In the genomic region with DNA sequence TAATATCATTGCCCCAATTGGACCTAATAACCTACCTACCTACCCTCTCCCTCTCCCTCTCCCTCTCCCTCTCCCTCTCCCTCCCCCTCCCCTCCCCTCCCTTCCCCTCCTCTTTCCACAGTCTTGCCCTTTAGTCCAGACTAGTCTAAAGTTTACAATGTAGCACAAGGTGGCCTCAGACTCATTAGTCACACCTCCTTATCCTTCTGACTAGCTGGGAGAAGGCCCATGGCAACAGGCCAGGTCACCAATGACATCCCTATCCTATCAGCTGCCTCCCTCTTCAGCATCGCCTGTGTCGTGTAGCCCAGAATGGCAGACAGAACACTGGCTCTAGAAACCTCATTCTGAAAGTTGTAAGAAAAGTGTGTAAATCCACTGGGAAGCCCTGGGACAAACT, we compare ENCODE assay signal across 12 mouse cellular contexts. TPM values are rescaled to one million over a fixed set of nuclear protein-coding genes. Genes with fewer than 3 reads are reported as not detected.
A peak's percentile ranks its signal among the peaks of the same experiment; 100 is the strongest.
DNase-seq lines count a peak whose midpoint lies in the region; ATAC-seq and TF ChIP-seq lines count a peak whose summit lies in the region.
"Had no signal": no experiment of that assay in that cellular context is flagged by ENCODE, and none has a peak within 500 bp of the region (broad histone marks: within the 10 kb centered on the region; RNA-seq: fewer than 3 reads in every experiment).

No protein-coding gene starts in this region.

- DNase-seq in heart, postnatal 4 days = peak; percentile 40
- no peak for DNase-seq in midbrain, embryonic 11.5 days (ENCODE audit: low spot score, missing footprints)
- no peak for DNase-seq in midbrain, embryonic 10.5 days (ENCODE audit: low spot score)
- DNase-seq in R1 (ENCODE audit: low read depth, low spot score) = peak; percentile 16
- peak; percentile 27 for DNase-seq in forebrain, postnatal 0 days
- DNase-seq in gastrocnemius, adult 8-10 months (ENCODE audit: low spot score in 2 of 2) = no peak
- no peak for DNase-seq in layer of hippocampus, postnatal 25 days (ENCODE audit: extremely low spot score in 1 of 2, low spot score in 1 of 2)

- no peaks in the 10 kb centered on the region for H3K4me1 ChIP-seq in heart, embryonic 11.5 days (ENCODE audit: control insufficient read depth, insufficient read depth, low read length)
- no peaks in the 10 kb centered on the region for H3K4me1 ChIP-seq in midbrain, embryonic 11.5 days (ENCODE audit: control insufficient read depth, insufficient read depth, low read length)
- H3K4me1 ChIP-seq in midbrain, embryonic 10.5 days = no peaks in the 10 kb centered on the region
- H3K4me1 ChIP-seq in forebrain, postnatal 0 days (ENCODE audit: insufficient read depth) = no peaks in the 10 kb centered on the region
- H3K4me1 ChIP-seq: limb, embryonic 10.5 days; liver, embryonic 15.5 days had no signal

- no peaks in the 10 kb centered on the region for H3K36me3 ChIP-seq in heart, embryonic 11.5 days (ENCODE audit: control insufficient read depth, insufficient read depth, low read length)
- no peaks in the 10 kb centered on the region for H3K36me3 ChIP-seq in midbrain, embryonic 11.5 days (ENCODE audit: control insufficient read depth, insufficient read depth, low read length)
- no peaks in the 10 kb centered on the region for H3K36me3 ChIP-seq in midbrain, embryonic 10.5 days
- no peaks in the 10 kb centered on the region for H3K36me3 ChIP-seq in forebrain, postnatal 0 days (ENCODE audit: insufficient read depth)
- H3K36me3 ChIP-seq: limb, embryonic 10.5 days; liver, embryonic 15.5 days had no signal

- no peak for TF ChIP-seq CTCF in forebrain, postnatal 0 days (IDR thresholded peaks at IDR 0.05; ENCODE audit: low read depth)

- no peaks in the 10 kb centered on the region for H3K27me3 ChIP-seq in heart, embryonic 11.5 days (ENCODE audit: control insufficient read depth, insufficient read depth, low read length)
- H3K27me3 ChIP-seq in midbrain, embryonic 11.5 days (ENCODE audit: control insufficient read depth, insufficient read depth, low read length) = no peaks in the 10 kb centered on the region
- H3K27me3 ChIP-seq in midbrain, embryonic 10.5 days (ENCODE audit: low read depth, poor library complexity, severe bottlenecking) = no peaks in the 10 kb centered on the region; the same call in 1 of the 2 replicates
- no peaks in the 10 kb centered on the region for H3K27me3 ChIP-seq in forebrain, postnatal 0 days (ENCODE audit: insufficient read depth, low read length)
- H3K27me3 ChIP-seq: liver, embryonic 15.5 days had no signal

- H3K9me3 ChIP-seq in heart, embryonic 11.5 days (replicated peaks; ENCODE audit: control insufficient read depth, low read length) = no peaks in the 10 kb centered on the region
- H3K9me3 ChIP-seq in midbrain, embryonic 11.5 days (ENCODE audit: control insufficient read depth, low read length) = no peaks in the 10 kb centered on the region
- H3K9me3 ChIP-seq in midbrain, embryonic 10.5 days (replicated peaks) = no peaks in the 10 kb centered on the region
- H3K9me3 ChIP-seq in forebrain, postnatal 0 days (ENCODE audit: low read length) = no peaks in the 10 kb centered on the region
- H3K9me3 ChIP-seq: limb, embryonic 10.5 days; liver, embryonic 15.5 days had no signal

- H3K4me3 ChIP-seq in heart, embryonic 11.5 days (ENCODE audit: low read depth, low read length) = no peak overlapping the region
- no peak overlapping the region for H3K4me3 ChIP-seq in midbrain, embryonic 11.5 days (ENCODE audit: low read depth, low read length)
- no peak overlapping the region for H3K4me3 ChIP-seq in midbrain, embryonic 10.5 days
- no peak overlapping the region for H3K4me3 ChIP-seq in forebrain, postnatal 0 days (ENCODE audit: low read depth, low read length)
- H3K4me3 ChIP-seq: erythroblast, embryonic 14.5 days; limb, embryonic 10.5 days; liver, embryonic 15.5 days had no signal

- no peak overlapping the region for H3K9ac ChIP-seq in heart, embryonic 11.5 days (ENCODE audit: low read depth, low read length)
- no peak overlapping the region for H3K9ac ChIP-seq in midbrain, embryonic 11.5 days (ENCODE audit: low read length)
- no peak overlapping the region for H3K9ac ChIP-seq in forebrain, postnatal 0 days
- H3K9ac ChIP-seq: liver, embryonic 15.5 days had no signal

- WGBS in heart, embryonic 11.5 days (ENCODE audit: insufficient replicate concordance) = 40% methylated on average over 2 of the region's 2 CpGs
- 82% methylated on average over 2 of the region's 2 CpGs for WGBS in midbrain, embryonic 11.5 days
- 74% methylated on average over 2 of the region's 2 CpGs for WGBS in midbrain, embryonic 10.5 days
- WGBS in forebrain, postnatal 0 days = 39% methylated on average over 2 of the region's 2 CpGs

- no peak overlapping the region for H3K4me2 ChIP-seq in heart, embryonic 11.5 days
- H3K4me2 ChIP-seq in midbrain, embryonic 11.5 days = no peak overlapping the region
- no peak overlapping the region for H3K4me2 ChIP-seq in forebrain, postnatal 0 days (ENCODE audit: low read depth)
- H3K4me2 ChIP-seq: liver, embryonic 15.5 days had no signal

- ATAC-seq in heart, embryonic 11.5 days (replicated peaks; ENCODE audit: insufficient number of reproducible peaks, low FRiP score, low TSS enrichment) = no peak
- ATAC-seq in midbrain, embryonic 11.5 days (ENCODE audit: low FRiP score) = peak; percentile 30; the same call in 1 of the 2 replicates
- ATAC-seq in forebrain, postnatal 0 days = no peak

- H3K27ac ChIP-seq in heart, embryonic 11.5 days (ENCODE audit: low read depth, low read length) = no peak overlapping the region
- no peak overlapping the region for H3K27ac ChIP-seq in midbrain, embryonic 11.5 days (ENCODE audit: low read depth, low read length)
- H3K27ac ChIP-seq in midbrain, embryonic 10.5 days (replicated peaks) = no peak overlapping the region
- no peak overlapping the region for H3K27ac ChIP-seq in forebrain, postnatal 0 days (ENCODE audit: low read depth, low read length)
- H3K27ac ChIP-seq: limb, embryonic 10.5 days; liver, embryonic 15.5 days had no signal

RNA-seq across cellular contexts. Expression of a gene that starts 58.7 kb away (rescaled TPM):
- total RNA-seq in heart, postnatal 4 days (2021) = under 1 TPM in 1 of 2 experiments, not detected in 1; 0.05 TPM
- polyA plus RNA-seq in heart, embryonic 11.5 days (2014; fragmentation: Nextera tagmentation; extraction: Ambion mirVana) = 0.49 and 0.52 TPM in 2 replicates
- polyA plus RNA-seq in midbrain, embryonic 11.5 days (2014; fragmentation: Nextera tagmentation; extraction: Ambion mirVana) = 6.5 and 7.0 TPM in 2 replicates
- 1.8 and 3.6 TPM in 2 replicates for polyA plus RNA-seq in midbrain, embryonic 10.5 days (2016; fragmentation: Nextera tagmentation; extraction: Ambion mirVana)
- total RNA-seq in forebrain, postnatal 0 days (2014; rRNA removed) = 114 TPM in 2 replicates
- 95.2 and 102 TPM in 2 replicates for polyA plus RNA-seq in forebrain, postnatal 0 days (2015; fragmentation: Nextera tagmentation; extraction: Ambion mirVana)
- not detected for total RNA-seq in gastrocnemius, adult 8-10 months (2022)
- 10 to 100 TPM; 62.5 to 67.0 TPM for total RNA-seq in layer of hippocampus, postnatal 25 days (2021)
- total RNA-seq: megakaryocyte progenitor cell, adult 5-6 weeks had no signal
- polyA plus RNA-seq: erythroblast, embryonic 14.5 days had no signal

Comparison
In these comparisons a context has a peak if more than half of its experiments do, and no peak if none do; other contexts are left out.
1. DNase-seq: peak in heart, postnatal 4 days (single experiment), R1 (single experiment) and forebrain, postnatal 0 days (single experiment); none in midbrain, embryonic 11.5 days (single experiment), midbrain, embryonic 10.5 days (single experiment), gastrocnemius, adult 8-10 months (0 of 2) and layer of hippocampus, postnatal 25 days (0 of 2).
2. RNA of a gene that starts 58.7 kb away (total RNA-seq): 114 TPM in forebrain, postnatal 0 days and 62.5 to 67.0 TPM in layer of hippocampus, postnatal 25 days; 0.05 TPM in heart, postnatal 4 days and not detected in gastrocnemius, adult 8-10 months; every median in the first group is over 10 times any median in the second.